Mouse (Mus musculus): ENCODE data around the gene Nrip3. TPM values are rescaled to one million over a fixed set of nuclear protein-coding genes. Genes with fewer than 3 reads are reported as not detected.

The Nrip3 gene
- total and polyA plus RNA-seq, 2 experiments = not detected

GRCm38 (mm10) chr7:109813330-109814140 is 31.7 kb upstream of the Nrip3 start:
- no peak overlapping the region for H3K9ac ChIP-seq (ENCODE audit: low read depth, low read length)
- H3K4me1 ChIP-seq (ENCODE audit: control insufficient read depth, insufficient read depth, low read length) = no peaks in the 10 kb centered on the region
- whole genome bisulfite sequencing = 88% methylated on average over 4 of the region's 4 CpGs
- H3K4me3 ChIP-seq (ENCODE audit: insufficient read depth, low read depth, low read length) = no peak overlapping the region
- H3K27ac ChIP-seq (replicated peaks; ENCODE audit: insufficient read depth, low read depth, low read length) = no peak overlapping the region
- no peak for TF ChIP-seq CTCF (IDR thresholded peaks at IDR 0.05; ENCODE audit: low read depth, low read length)
- no peak for TF ChIP-seq POLR2A (IDR thresholded peaks at IDR 0.05; ENCODE audit: extremely low read depth, insufficient read depth, low read length)
- H3K79me2 ChIP-seq (ENCODE audit: control insufficient read depth, insufficient read depth, low read length) = no peaks in the 10 kb centered on the region
- no peak for DNase-seq (ENCODE audit: extremely low read depth, low read depth, low spot score)
- H3K27me3 ChIP-seq (ENCODE audit: control insufficient read depth, insufficient read depth, low read length) = no peaks in the 10 kb centered on the region
- H3K36me3 ChIP-seq (ENCODE audit: control insufficient read depth, insufficient read depth, low read length) = no peaks in the 10 kb centered on the region

GRCm38 (mm10) chr7:109807616-109808485 is 26.0 kb upstream of the Nrip3 start:
- no peak overlapping the region for H3K9ac ChIP-seq (ENCODE audit: low read depth, low read length)

GRCm38 (mm10) chr7:109804843-109805242 is 23.0 kb upstream of the Nrip3 start:
- no peaks in the 10 kb centered on the region for H3K27me3 ChIP-seq (ENCODE audit: control insufficient read depth, insufficient read depth, low read length)
- no peak overlapping the region for H3K4me3 ChIP-seq (ENCODE audit: insufficient read depth, low read depth, low read length)
- H3K4me1 ChIP-seq (ENCODE audit: control insufficient read depth, insufficient read depth, low read length) = no peaks in the 10 kb centered on the region
- TF ChIP-seq POLR2A (IDR thresholded peaks at IDR 0.05; ENCODE audit: extremely low read depth, insufficient read depth, low read length) = no peak
- 0 out of 2 replicates have a peak, but pooled peaks have one; percentile 21 for TF ChIP-seq CTCF (IDR thresholded peaks at IDR 0.05; ENCODE audit: low read depth, low read length)
- WGBS = 43% methylated on average over 6 of the region's 6 CpGs
- no peak overlapping the region for H3K9ac ChIP-seq (ENCODE audit: low read depth, low read length)
- no peaks in the 10 kb centered on the region for H3K79me2 ChIP-seq (ENCODE audit: control insufficient read depth, insufficient read depth, low read length)
- H3K36me3 ChIP-seq (ENCODE audit: control insufficient read depth, insufficient read depth, low read length) = no peaks in the 10 kb centered on the region
- peak; percentile 8 for DNase-seq (ENCODE audit: extremely low read depth, low read depth, low spot score)
- no peak overlapping the region for H3K27ac ChIP-seq (replicated peaks; ENCODE audit: insufficient read depth, low read depth, low read length)

More at GRCm38 (mm10) chr7:109807616-109808485, 26.0 kb upstream of the Nrip3 start:
- no peaks in the 10 kb centered on the region for H3K36me3 ChIP-seq (ENCODE audit: control insufficient read depth, insufficient read depth, low read length)
- no peak for DNase-seq (ENCODE audit: extremely low read depth, low read depth, low spot score)
- H3K4me3 ChIP-seq (ENCODE audit: insufficient read depth, low read depth, low read length) = no peak overlapping the region
- TF ChIP-seq CTCF (IDR thresholded peaks at IDR 0.05; ENCODE audit: low read depth, low read length) (no peak), POLR2A (IDR thresholded peaks at IDR 0.05; ENCODE audit: extremely low read depth, insufficient read depth, low read length) (no peak)
- H3K27ac ChIP-seq (replicated peaks; ENCODE audit: insufficient read depth, low read depth, low read length) = no peak overlapping the region
- no peaks in the 10 kb centered on the region for H3K4me1 ChIP-seq (ENCODE audit: control insufficient read depth, insufficient read depth, low read length)
- WGBS = 82% methylated on average over 8 of the region's 8 CpGs
- H3K27me3 ChIP-seq (ENCODE audit: control insufficient read depth, insufficient read depth, low read length) = no peaks in the 10 kb centered on the region
- H3K79me2 ChIP-seq (ENCODE audit: control insufficient read depth, insufficient read depth, low read length) = no peaks in the 10 kb centered on the region

- no peak overlapping the region for H3K27ac ChIP-seq (replicated peaks; ENCODE audit: insufficient read depth, low read depth, low read length)
- H3K79me2 ChIP-seq (ENCODE audit: control insufficient read depth, insufficient read depth, low read length) = no peaks in the 10 kb centered on the region
- H3K36me3 ChIP-seq (ENCODE audit: control insufficient read depth, insufficient read depth, low read length) = no peaks in the 10 kb centered on the region
- 88% methylated on average over 6 of the region's 6 CpGs for WGBS
- no peak overlapping the region for H3K9ac ChIP-seq (ENCODE audit: low read depth, low read length)
- no peaks in the 10 kb centered on the region for H3K27me3 ChIP-seq (ENCODE audit: control insufficient read depth, insufficient read depth, low read length)
- no peaks in the 10 kb centered on the region for H3K4me1 ChIP-seq (ENCODE audit: control insufficient read depth, insufficient read depth, low read length)
- H3K4me3 ChIP-seq (ENCODE audit: insufficient read depth, low read depth, low read length) = no peak overlapping the region
- no peak for DNase-seq (ENCODE audit: extremely low read depth, low read depth, low spot score)
- TF ChIP-seq CTCF (IDR thresholded peaks at IDR 0.05; ENCODE audit: low read depth, low read length) (no peak), POLR2A (IDR thresholded peaks at IDR 0.05; ENCODE audit: extremely low read depth, insufficient read depth, low read length) (no peak)
These were observed 22.5 kb upstream of the Nrip3 start for GRCm38 (mm10) chr7:109804355-109804754.

GRCm38 (mm10) chr7:109803516-109803915 is 21.7 kb upstream of the Nrip3 start:
- Histone ChIP-seq H3K79me2 (ENCODE audit: control insufficient read depth, insufficient read depth, low read length) (no peaks in the 10 kb centered on the region), H3K9ac (ENCODE audit: low read depth, low read length) (no peak overlapping the region), H3K4me3 (ENCODE audit: insufficient read depth, low read depth, low read length) (no peak overlapping the region), H3K27me3 (ENCODE audit: control insufficient read depth, insufficient read depth, low read length) (no peaks in the 10 kb centered on the region), H3K4me1 (ENCODE audit: control insufficient read depth, insufficient read depth, low read length) (no peaks in the 10 kb centered on the region), H3K36me3 (ENCODE audit: control insufficient read depth, insufficient read depth, low read length) (no peaks in the 10 kb centered on the region), H3K27ac (replicated peaks; ENCODE audit: insufficient read depth, low read depth, low read length) (no peak overlapping the region)
- no peak for DNase-seq (ENCODE audit: extremely low read depth, low read depth, low spot score)
- TF ChIP-seq POLR2A (IDR thresholded peaks at IDR 0.05; ENCODE audit: extremely low read depth, insufficient read depth, low read length) (no peak), CTCF (IDR thresholded peaks at IDR 0.05; ENCODE audit: low read depth, low read length) (no peak)
- 23% methylated on average over 1 of the region's 1 CpGs for WGBS

Data from liver, adult 2 months (tissue).